Mouse (Mus musculus) bone marrow, adult 2 months (tissue): Measurements from ENCODE around the gene Inpp4b.

ENCODE experiments used
- CTCF ChIP-seq: fragments of 200-500 bp; IDR thresholded peaks from 2 replicates; pipeline ENCODE4 v1.5.1; 2011; ENCODE audit warnings: low read length, control low read depth; ENCODE audit not compliant: control insufficient read depth, insufficient read depth
- POLR2A ChIP-seq: fragments of 200-500 bp; IDR thresholded peaks from 2 replicates; pipeline ENCODE4 v1.6.1; 2011; ENCODE audit warnings: low read depth, mild to moderate bottlenecking, control low read depth, low read length, borderline replicate concordance; ENCODE audit not compliant: control insufficient read depth

- TF ChIP-seq CTCF, result no peak
- TF ChIP-seq POLR2A, result no peak
These were observed 160.6 kb downstream of the Inpp4b start for GRCm38 (mm10) chr8:81502982-81503381.
